Mouse (Mus musculus) thymus, adult 2 months (tissue): ENCODE measurements around the gene Vamp2.

Experiments
- CTCF ChIP-seq: fragments of 200-500 bp; IDR thresholded peaks from 2 replicates; pipeline ENCODE4 v1.5.1; 2012; ENCODE audit warnings: mild to moderate bottlenecking, control low read depth, low read length, moderate library complexity, borderline replicate concordance; ENCODE audit not compliant: control insufficient read depth, poor library complexity, insufficient read depth; ENCODE audit errors: extremely low read depth
- POLR2A ChIP-seq: fragments of 200-500 bp; IDR thresholded peaks from 2 replicates; pipeline ENCODE4 v1.6.1; 2012; ENCODE audit warnings: mild to moderate bottlenecking, low read length, control low read depth, moderate library complexity; ENCODE audit not compliant: control insufficient read depth, poor library complexity, insufficient read depth; ENCODE audit errors: extremely low read depth

- TF ChIP-seq POLR2A (no peak), CTCF (no peak)
Measured at GRCm38 (mm10) chr11:69088856-69089615, 746 bp downstream of the Vamp2 start.
